Mouse (Mus musculus) limb, embryonic 15.5 days (tissue): ENCODE measurements around the gene Trem3. TPM values are rescaled to one million over a fixed set of nuclear protein-coding genes. Genes with fewer than 3 reads are reported as not detected.

Experiments used
- ATAC-seq: fragments of 200-750 bp; cut with Nextera tagmentation; 2 replicates; pipeline ENCODE4 v1.8.0; 2017; ENCODE audit warnings: low read depth, moderate TSS enrichment; ENCODE audit not compliant: insufficient number of reproducible peaks, low FRiP score, low TSS enrichment
- H3K27ac ChIP-seq: fragments of 300-500 bp; sonication (generic); 2 replicates; pipeline ENCODE4 v1.5.1; 2015; ENCODE audit warnings: moderate library complexity, mild to moderate bottlenecking, inconsistent platforms
- H3K27me3 ChIP-seq: fragments of 300-500 bp; sonication (generic); 2 replicates; pipeline ENCODE4 v1.6.1; 2015; ENCODE audit warnings: inconsistent platforms
- H3K36me3 ChIP-seq: fragments of 300-500 bp; sonication (generic); 2 replicates; pipeline ENCODE4 v1.6.1; 2015; ENCODE audit warnings: inconsistent platforms
- H3K4me1 ChIP-seq: fragments of 300-500 bp; sonication (generic); 2 replicates; pipeline ENCODE4 v1.6.1; 2015; ENCODE audit warnings: inconsistent platforms
- H3K4me2 ChIP-seq: fragments of 300-500 bp; sonication (generic); 2 replicates; pipeline ENCODE4 v1.6.1; 2015; ENCODE audit warnings: mild to moderate bottlenecking, inconsistent platforms
- H3K4me3 ChIP-seq: fragments of 300-500 bp; sonication (generic); 2 replicates; pipeline ENCODE4 v1.5.1; 2015; ENCODE audit warnings: mild to moderate bottlenecking, inconsistent platforms
- H3K9ac ChIP-seq: fragments of 300-500 bp; sonication (generic); 2 replicates; pipeline ENCODE4 v1.6.1; 2015; ENCODE audit warnings: inconsistent platforms
- H3K9me3 ChIP-seq: fragments of 300-500 bp; sonication (generic); 2 replicates; pipeline ENCODE4 v1.6.1; 2016; ENCODE audit warnings: inconsistent platforms
- WGBS: fragments of 180-500 bp; shearing (Covaris S2); methylation state at CpG from one replicate; pipeline ENCODE4 v1.1.7; 2015; 5-methylcytosine and 5-hydroxymethylcytosine counted together
- polyA plus RNA-seq: library from polyadenylated mRNA; unstranded; fragments of >200 nt; fragmentation: Nextera tagmentation; extraction: Ambion mirVana; gene quantifications from 2 replicates; pipeline ENCODE4 v1.2.1, GENCODE M21; 2015

Gene Trem3
- polyA plus RNA-seq, 1 experiment from 2014 or later, result 0.15 TPM

- Histone ChIP-seq H3K9ac (no peak overlapping the region), H3K4me1 (no peaks in the 10 kb centered on the region), H3K27me3 (no peaks in the 10 kb centered on the region), H3K4me2 (no peak overlapping the region), H3K27ac (no peak overlapping the region), H3K36me3 (no peaks in the 10 kb centered on the region), H3K4me3 (no peak overlapping the region), H3K9me3 (no peaks in the 10 kb centered on the region)
- WGBS, result 90% methylated on average over 4 of the region's 4 CpGs
- ATAC-seq, result no peak
These were observed 25.0 kb downstream of the Trem3 start for GRCm38 (mm10) chr17:48272598-48272997.

GRCm38 (mm10) chr17:48274098-48274497, 26.5 kb downstream of the Trem3 start:
- H3K9me3 ChIP-seq, result no peaks in the 10 kb centered on the region
- no peaks in the 10 kb centered on the region for H3K27me3 ChIP-seq
- H3K4me3 ChIP-seq, result no peak overlapping the region
- H3K36me3 ChIP-seq, result no peaks in the 10 kb centered on the region
- ATAC-seq, result no peak
- H3K4me2 ChIP-seq, result no peak overlapping the region
- H3K27ac ChIP-seq, result no peak overlapping the region
- no peak overlapping the region for H3K9ac ChIP-seq
- 74% methylated on average over 4 of the region's 4 CpGs for WGBS
- no peaks in the 10 kb centered on the region for H3K4me1 ChIP-seq

- Histone ChIP-seq H3K9me3 (no peaks in the 10 kb centered on the region), H3K27ac (no peak overlapping the region), H3K9ac (no peak overlapping the region), H3K36me3 (no peaks in the 10 kb centered on the region), H3K4me2 (no peak overlapping the region), H3K4me3 (no peak overlapping the region), H3K4me1 (no peaks in the 10 kb centered on the region), H3K27me3 (no peaks in the 10 kb centered on the region)
- 35% methylated on average over 6 of the region's 6 CpGs for WGBS
- no peak for ATAC-seq
These were observed 27.3 kb downstream of the Trem3 start for GRCm38 (mm10) chr17:48274885-48275284.

- H3K4me2 ChIP-seq, result no peak overlapping the region
- no peaks in the 10 kb centered on the region for H3K4me1 ChIP-seq
- no peak for ATAC-seq
- H3K36me3 ChIP-seq, result no peaks in the 10 kb centered on the region
- H3K9me3 ChIP-seq, result no peaks in the 10 kb centered on the region
- H3K27me3 ChIP-seq, result no peaks in the 10 kb centered on the region
- no peak overlapping the region for H3K9ac ChIP-seq
- no peak overlapping the region for H3K27ac ChIP-seq
- H3K4me3 ChIP-seq, result no peak overlapping the region
- 62% methylated on average over 7 of the region's 7 CpGs for WGBS
These were observed 28.2 kb downstream of the Trem3 start for GRCm38 (mm10) chr17:48275736-48276135.

GRCm38 (mm10) chr17:48278381-48278780, 30.8 kb downstream of the Trem3 start:
- ATAC-seq, result no peak
- Histone ChIP-seq H3K9ac (no peak overlapping the region), H3K27ac (no peak overlapping the region), H3K27me3 (no peaks in the 10 kb centered on the region), H3K9me3 (no peaks in the 10 kb centered on the region), H3K36me3 (no peaks in the 10 kb centered on the region), H3K4me1 (peaks cover 9% of the 10 kb centered on the region; the same call in 1 of the 2 replicates), H3K4me2 (no peak overlapping the region), H3K4me3 (no peak overlapping the region)

GRCm38 (mm10) chr17:48279002-48279401, 31.4 kb downstream of the Trem3 start:
- ATAC-seq, result no peak
- no peaks in the 10 kb centered on the region for H3K27me3 ChIP-seq
- peaks cover 9% of the 10 kb centered on the region; the same call in 1 of the 2 replicates for H3K4me1 ChIP-seq
- H3K4me3 ChIP-seq, result no peak overlapping the region
- H3K4me2 ChIP-seq, result no peak overlapping the region
- H3K9ac ChIP-seq, result no peak overlapping the region
- H3K36me3 ChIP-seq, result no peaks in the 10 kb centered on the region
- no peaks in the 10 kb centered on the region for H3K9me3 ChIP-seq
- 78% methylated on average over 4 of the region's 4 CpGs for WGBS
- H3K27ac ChIP-seq, result no peak overlapping the region

GRCm38 (mm10) chr17:48280943-48281738, 33.6 kb downstream of the Trem3 start:
- Histone ChIP-seq H3K4me2 (peak overlapping the region; percentile 38), H3K4me1 (peaks cover 9% of the 10 kb centered on the region; the same call in 1 of the 2 replicates), H3K27ac (no peak overlapping the region), H3K9me3 (no peaks in the 10 kb centered on the region), H3K36me3 (no peaks in the 10 kb centered on the region), H3K27me3 (no peaks in the 10 kb centered on the region), H3K9ac (0 out of 2 replicates have a peak overlapping the region, but pooled peaks have one; percentile 7), H3K4me3 (peak overlapping the region; percentile 27)
- ATAC-seq, result no peak
- WGBS, result 30% methylated on average over 18 of the region's 18 CpGs

- ATAC-seq, result no peak
- H3K9me3 ChIP-seq, result no peaks in the 10 kb centered on the region
- peaks cover 9% of the 10 kb centered on the region; the same call in 1 of the 2 replicates for H3K4me1 ChIP-seq
- H3K36me3 ChIP-seq, result no peaks in the 10 kb centered on the region
- H3K27me3 ChIP-seq, result no peaks in the 10 kb centered on the region
- H3K4me2 ChIP-seq, result peak overlapping the region; percentile 38
- H3K4me3 ChIP-seq, result peak overlapping the region; percentile 27
- 3% methylated on average over 3 of the region's 3 CpGs for WGBS
- no peak overlapping the region for H3K27ac ChIP-seq
- no peak overlapping the region for H3K9ac ChIP-seq
These were observed 34.1 kb downstream of the Trem3 start for GRCm38 (mm10) chr17:48281739-48282085.

- 54% methylated on average over 1 of the region's 1 CpGs for WGBS
These were observed 39.2 kb downstream of the Trem3 start for GRCm38 (mm10) chr17:48286765-48287164.

GRCm38 (mm10) chr17:48287276-48287675, 39.7 kb downstream of the Trem3 start:
- Histone ChIP-seq H3K9ac (no peak overlapping the region), H3K4me1 (no peaks in the 10 kb centered on the region), H3K4me3 (no peak overlapping the region), H3K27ac (no peak overlapping the region), H3K36me3 (no peaks in the 10 kb centered on the region), H3K4me2 (no peak overlapping the region), H3K27me3 (no peaks in the 10 kb centered on the region), H3K9me3 (no peaks in the 10 kb centered on the region)
- no peak for ATAC-seq
- 65% methylated on average over 2 of the region's 2 CpGs for WGBS

More at GRCm38 (mm10) chr17:48286765-48287164, 39.2 kb downstream of the Trem3 start:
- Histone ChIP-seq H3K4me3 (no peak overlapping the region), H3K9me3 (no peaks in the 10 kb centered on the region), H3K27ac (no peak overlapping the region), H3K4me2 (no peak overlapping the region), H3K9ac (no peak overlapping the region), H3K36me3 (no peaks in the 10 kb centered on the region), H3K27me3 (no peaks in the 10 kb centered on the region), H3K4me1 (peaks cover under 1% of the 10 kb centered on the region; the same call in 1 of the 2 replicates)
- ATAC-seq, result no peak

GRCm38 (mm10) chr17:48293500-48294194, 46.1 kb downstream of the Trem3 start:
- H3K36me3 ChIP-seq, result no peaks in the 10 kb centered on the region
- 82% methylated on average over 5 of the region's 5 CpGs for WGBS
- no peaks in the 10 kb centered on the region for H3K27me3 ChIP-seq
- H3K9me3 ChIP-seq, result no peaks in the 10 kb centered on the region
- no peak overlapping the region for H3K27ac ChIP-seq
- ATAC-seq, result no peak
- no peak overlapping the region for H3K9ac ChIP-seq
- no peak overlapping the region for H3K4me2 ChIP-seq
- no peaks in the 10 kb centered on the region for H3K4me1 ChIP-seq
- no peak overlapping the region for H3K4me3 ChIP-seq

GRCm38 (mm10) chr17:48299203-48299602, 51.6 kb downstream of the Trem3 start, which contains the start of gene Treml2:
Treml2 (plus strand) TSS chr17:48299498.
- no peak within 1 kb of the TSS for H3K27ac ChIP-seq
- H3K4me2 ChIP-seq, result no peak within 1 kb of the TSS
- no peaks in the 10 kb centered on the region for H3K27me3 ChIP-seq
- no peaks in the 10 kb centered on the region for H3K9me3 ChIP-seq
- no peak for ATAC-seq
- H3K36me3 ChIP-seq, result no peaks in the 10 kb centered on the region
- H3K4me1 ChIP-seq, result no peaks in the 10 kb centered on the region
- no peak within 1 kb of the TSS for H3K4me3 ChIP-seq
- 18% methylated on average over 3 of the region's 4 CpGs for WGBS
- H3K9ac ChIP-seq, result no peak within 1 kb of the TSS
